Mouse (Mus musculus) testis, postnatal 14 days (tissue): Measurements from ENCODE around the gene Fbxw4.
A peak's percentile ranks its signal among the peaks of the same experiment; 100 is the strongest.
"Not testable (repeated sequence)": the region's sequence is repeated elsewhere in the genome, so short reads cannot be mapped to it uniquely, and the experiment has no call there.

Experiments
- DNase-seq: peaks from one replicate; pipeline ENCODE4 v3.0.0; 2021; ENCODE audit warnings: low spot score

The Fbxw4 gene

GRCm38 (mm10) chr19:45580235-45580634, 79.9 kb downstream of the Fbxw4 start:
- peak; percentile 40 for DNase-seq

GRCm38 (mm10) chr19:45579416-45579815, 80.7 kb downstream of the Fbxw4 start:
- no peak for DNase-seq

GRCm38 (mm10) chr19:45578976-45579375, 81.1 kb downstream of the Fbxw4 start:
- no peak for DNase-seq

DNA sequence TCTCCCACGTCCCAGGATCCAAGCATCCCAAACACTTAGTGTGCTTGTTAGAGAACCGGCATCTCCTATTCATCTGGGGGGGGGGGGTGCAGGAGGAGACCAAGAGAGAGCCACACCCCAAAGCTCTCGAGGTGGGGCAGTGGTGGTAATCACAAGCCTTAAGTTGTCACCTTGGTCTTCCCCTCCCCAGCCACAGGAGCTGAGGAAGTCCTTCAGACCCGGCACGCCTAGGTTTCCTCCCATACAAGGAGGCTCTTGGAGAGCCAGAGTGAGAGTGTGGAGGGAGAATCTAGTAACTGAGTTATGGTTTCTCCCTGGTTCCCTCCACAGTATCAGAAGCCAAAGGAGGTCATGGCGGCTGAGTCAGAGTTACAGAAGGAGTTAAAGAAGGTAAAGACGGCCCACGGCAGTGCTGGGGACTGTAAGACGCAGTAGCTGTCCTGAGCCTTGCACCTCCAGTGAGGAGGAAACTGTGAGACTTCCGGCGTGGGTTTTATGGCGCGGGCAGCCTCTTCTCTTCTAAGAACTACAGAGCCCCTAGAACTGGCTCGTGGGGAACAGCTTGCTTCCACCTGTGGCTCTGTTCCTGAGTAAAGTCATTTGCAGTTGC, 82.9 kb downstream of the Fbxw4 start:
- no peak for DNase-seq

GRCm38 (mm10) chr19:45575632-45576001, 84.5 kb downstream of the Fbxw4 start:
- no peak for DNase-seq

DNA sequence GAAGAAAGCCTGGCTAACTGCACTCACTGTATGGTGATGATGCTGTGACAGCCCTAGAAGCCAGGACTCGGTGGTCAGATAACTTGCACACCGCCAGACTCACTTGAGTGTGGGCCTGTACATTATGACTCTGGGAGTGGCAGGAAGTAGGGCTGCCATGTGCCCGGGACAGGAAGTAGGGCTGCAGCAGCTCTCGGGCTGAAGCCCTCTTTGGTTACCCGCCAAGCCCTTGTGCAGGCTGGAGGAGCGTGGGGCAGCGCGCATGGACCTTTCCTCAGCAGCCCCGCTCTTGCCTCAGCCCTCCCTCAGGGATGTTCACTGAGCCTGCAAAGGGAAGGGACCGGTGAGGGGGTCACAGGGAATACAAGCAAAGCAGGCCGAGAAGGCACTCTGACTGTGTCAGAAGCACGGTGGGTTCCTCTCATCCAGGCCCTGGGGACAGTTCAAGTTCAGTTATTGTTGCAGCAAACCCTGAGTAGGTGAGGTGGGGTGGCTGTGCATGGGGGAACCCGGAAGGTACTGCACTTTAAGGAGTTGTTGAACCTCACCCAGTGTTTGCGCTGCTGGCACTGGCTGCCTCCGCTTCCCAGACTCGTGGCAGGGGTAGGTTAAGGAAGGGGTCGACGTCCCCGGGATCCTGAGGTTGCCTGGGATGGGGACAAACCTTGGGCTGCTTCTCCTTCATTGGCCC, 85.0 kb downstream of the Fbxw4 start:
- no peak for DNase-seq

GRCm38 (mm10) chr19:45574339-45574898, 85.7 kb downstream of the Fbxw4 start:
- no peak for DNase-seq

GRCm38 (mm10) chr19:45573861-45574267, 86.2 kb downstream of the Fbxw4 start:
- peak; percentile 40 for DNase-seq

- DNase-seq, result no peak
Observed at GRCm38 (mm10) chr19:45573033-45573432, 87.1 kb downstream of the Fbxw4 start.

GRCm38 (mm10) chr19:45567367-45567766, 92.7 kb downstream of the Fbxw4 start:
- no peak for DNase-seq

GRCm38 (mm10) chr19:45565925-45566715, 94.0 kb downstream of the Fbxw4 start:
- DNase-seq, result no peak

- peak; percentile 84 for DNase-seq
Observed at GRCm38 (mm10) chr19:45560153-45560890, 99.8 kb downstream of the Fbxw4 start, which contains the start of the genes Poll and Gm17018. Gene Poll, minus strand, starts transcription at chr19:45560531. Gene Gm17018, plus strand, starts transcription at chr19:45560615.

- no peak for DNase-seq
Observed at GRCm38 (mm10) chr19:45554136-45554535, 106.0 kb downstream of the Fbxw4 start.

- DNase-seq, result no peak
Observed at GRCm38 (mm10) chr19:45552187-45552586, 107.9 kb downstream of the Fbxw4 start.

DNA sequence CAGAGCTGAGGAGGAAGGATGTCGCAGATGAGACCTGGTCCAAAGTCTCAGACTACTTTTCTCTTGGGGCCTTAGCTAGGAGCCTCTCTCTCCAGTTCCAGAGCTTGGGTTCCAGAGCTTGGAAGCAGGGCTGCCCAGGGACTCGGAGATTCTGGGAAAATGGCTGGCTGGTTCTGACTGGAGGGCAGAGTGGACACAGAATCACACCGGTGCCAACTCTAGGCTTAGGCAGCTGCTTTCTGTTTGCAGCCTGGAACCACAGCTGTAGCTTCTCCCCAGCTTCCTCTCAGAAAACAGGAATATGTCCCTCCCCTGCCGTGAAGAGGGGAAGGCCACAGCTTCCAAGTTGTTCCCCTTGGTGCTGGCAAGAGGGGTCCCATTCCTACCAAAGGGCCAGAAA, 110.2 kb downstream of the Fbxw4 start:
- no peak for DNase-seq

GRCm38 (mm10) chr19:45549128-45549915, 110.8 kb downstream of the Fbxw4 start:
- no peak for DNase-seq

GRCm38 (mm10) chr19:45548196-45548595, 111.9 kb downstream of the Fbxw4 start:
- DNase-seq, result not testable (repeated sequence)

- peak; percentile 82 for DNase-seq
Observed at GRCm38 (mm10) chr19:45544925-45545321, 115.2 kb downstream of the Fbxw4 start.

DNA sequence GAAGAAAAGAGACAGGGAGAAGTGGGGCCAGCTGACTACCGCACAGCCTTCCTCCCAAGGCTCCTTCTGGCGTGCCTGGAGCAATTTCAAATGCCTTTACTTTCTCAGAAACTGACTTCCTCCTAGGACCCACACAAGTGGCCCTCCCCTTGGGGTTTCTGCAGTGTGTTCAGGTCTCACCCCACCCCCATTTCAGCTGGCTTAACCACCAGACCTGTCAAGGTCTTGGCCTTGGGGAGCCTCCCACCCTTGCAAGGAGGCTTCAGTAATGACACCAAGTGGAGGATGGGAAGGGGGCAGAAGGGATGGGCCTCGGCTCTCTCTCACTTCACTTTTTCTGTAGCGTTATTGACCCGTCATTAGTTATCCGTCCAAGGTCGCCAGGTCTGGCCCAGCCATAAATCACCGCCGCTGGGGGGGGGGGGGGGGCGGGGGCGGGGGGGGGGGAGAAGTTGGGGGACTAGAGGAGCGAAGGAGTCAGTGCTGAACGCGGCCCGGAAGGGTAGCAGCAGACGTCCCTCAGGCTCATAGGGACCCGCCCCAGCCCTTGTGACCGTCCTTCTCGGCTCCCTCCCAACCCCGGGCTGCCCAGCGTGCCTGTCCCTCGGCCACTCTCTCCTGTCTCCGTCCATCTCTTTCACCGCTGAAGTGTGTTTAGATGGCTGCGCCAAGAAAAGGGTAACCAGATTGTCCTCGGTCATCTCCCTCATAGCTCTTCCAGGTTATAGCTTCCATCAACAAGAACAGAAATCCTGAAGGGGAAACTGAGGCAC, 115.8 kb downstream of the Fbxw4 start:
- DNase-seq, result no peak

- DNase-seq, result no peak
Observed at GRCm38 (mm10) chr19:45542061-45542460, 118.1 kb downstream of the Fbxw4 start.
